Comparison of ENCODE assay signal across 16 mouse cellular contexts in the genomic region with DNA sequence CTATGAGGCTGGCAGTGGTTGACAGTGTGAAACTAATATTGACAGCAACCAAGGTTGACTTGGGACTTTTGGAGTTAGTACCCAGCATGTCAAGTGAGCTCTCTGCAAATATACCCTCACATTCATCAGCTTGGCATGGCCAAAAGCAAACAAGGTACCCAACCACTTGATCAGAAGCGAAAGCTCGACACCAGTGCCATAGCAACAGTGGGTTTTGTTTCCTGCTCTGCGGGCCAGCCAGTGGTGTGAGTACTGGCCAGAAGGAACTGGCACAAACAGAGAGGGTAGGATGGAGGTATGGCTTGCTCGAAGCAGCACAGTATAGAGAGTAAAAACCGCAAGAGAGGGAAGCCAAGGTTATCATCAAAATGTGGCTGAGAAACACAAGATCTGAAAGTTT. TPM values are rescaled to one million over a fixed set of nuclear protein-coding genes. Genes with fewer than 3 reads are reported as not detected.
DNase-seq lines count a peak whose midpoint lies in the region.
"Had no signal": no experiment of that assay in that cellular context is flagged by ENCODE, and none has a peak within 500 bp of the region (broad histone marks: within the 10 kb centered on the region; RNA-seq: fewer than 3 reads in every experiment).

No protein-coding gene starts in this region.

- DNase-seq in 416B (ENCODE audit: low read depth), result peak; percentile 59
- DNase-seq in CD4-positive helper T cell, adult 2 months (ENCODE audit: low read depth, low spot score), result peak; percentile 52
- DNase-seq in T-cell, adult 2 months (ENCODE audit: low spot score), result peak; percentile 10
- peak; percentile 68 for DNase-seq in induced T-regulatory cell, adult 2 months (ENCODE audit: low read depth)
- DNase-seq in layer of hippocampus, adult 11-12 months (ENCODE audit: low spot score), result no peak
- no peak for DNase-seq in left cerebral cortex, adult 8-10 months (ENCODE audit: low spot score in 2 of 2)
- no peak for DNase-seq in layer of hippocampus, postnatal 14 days (ENCODE audit: low spot score in 2 of 2)
- no peak for DNase-seq in right cerebral cortex, postnatal 14 days
- DNase-seq: adrenal gland, postnatal 36 days; B cell, adult 2 months; cerebellum, adult 2 months; cerebellum, postnatal 10 days; embryo, embryonic 11 days; gastrocnemius, postnatal 36 days; heart, adult 18-20 months; heart, postnatal 10 days had no signal

RNA-seq across cellular contexts. Expression of gene Bcl10, which starts 6.2 kb away (rescaled TPM):
- 10 to 100 TPM; 11.4 to 14.5 (median 13.1) TPM for total RNA-seq in left cerebral cortex, adult 8-10 months (2022)
- total RNA-seq in layer of hippocampus, postnatal 14 days (2021), result 10 to 100 TPM; 14.9 to 15.6 TPM

RNA-seq across cellular contexts. Expression of gene 2410004B18Rik, which starts 21.4 kb away (rescaled TPM):
- total RNA-seq in left cerebral cortex, adult 8-10 months (2022), result 10 to 100 TPM; 26.4 to 34.7 (median 31.2) TPM
- total RNA-seq in layer of hippocampus, postnatal 14 days (2021), result 10 to 100 TPM; 38.1 to 40.3 TPM

Comparison
In these comparisons a context has a peak if more than half of its experiments do, and no peak if none do; other contexts are left out.
1. DNase-seq: peak in 416B (single experiment), CD4-positive helper T cell, adult 2 months (single experiment), T-cell, adult 2 months (single experiment) and induced T-regulatory cell, adult 2 months (single experiment); none in layer of hippocampus, adult 11-12 months (single experiment), left cerebral cortex, adult 8-10 months (0 of 2), layer of hippocampus, postnatal 14 days (0 of 2) and right cerebral cortex, postnatal 14 days (single experiment).